Mouse (Mus musculus) brain, embryonic 14.5 days (tissue): Measurements from ENCODE around the gene Edc4.

ENCODE experiments used
- CTCF ChIP-seq: fragments of 200-500 bp; IDR thresholded peaks from 2 replicates; pipeline ENCODE4 v1.5.1; 2012; ENCODE audit warnings: inconsistent platforms, mild to moderate bottlenecking, moderate library complexity, borderline replicate concordance; ENCODE audit not compliant: insufficient read depth, insufficient read length; ENCODE audit errors: extremely low read depth
- POLR2A ChIP-seq: fragments of 200-500 bp; IDR thresholded peaks from 2 replicates; pipeline ENCODE4 v1.6.1; 2012; ENCODE audit warnings: mild to moderate bottlenecking, inconsistent platforms, borderline replicate concordance; ENCODE audit not compliant: poor library complexity, insufficient read depth, insufficient read length, severe bottlenecking; ENCODE audit errors: extremely low read depth

GRCm38 (mm10) chr8:105851651-105852143, 29.0 kb upstream of the Edc4 start:
- TF ChIP-seq CTCF = no peak
- TF ChIP-seq POLR2A = peak; percentile 94; the same call in 1 of the 2 replicates
